Mouse (Mus musculus) frontal cortex, adult (tissue): ENCODE data around the gene Tenm2.

ENCODE experiments used
- ATAC-seq: cut with Nextera tagmentation; 2 replicates; pipeline ENCODE4 v1.9.2; 2017; ENCODE audit warnings: mild to moderate bottlenecking, moderate library complexity, mixed read lengths; ENCODE audit not compliant: low TSS enrichment

The Tenm2 gene

DNA sequence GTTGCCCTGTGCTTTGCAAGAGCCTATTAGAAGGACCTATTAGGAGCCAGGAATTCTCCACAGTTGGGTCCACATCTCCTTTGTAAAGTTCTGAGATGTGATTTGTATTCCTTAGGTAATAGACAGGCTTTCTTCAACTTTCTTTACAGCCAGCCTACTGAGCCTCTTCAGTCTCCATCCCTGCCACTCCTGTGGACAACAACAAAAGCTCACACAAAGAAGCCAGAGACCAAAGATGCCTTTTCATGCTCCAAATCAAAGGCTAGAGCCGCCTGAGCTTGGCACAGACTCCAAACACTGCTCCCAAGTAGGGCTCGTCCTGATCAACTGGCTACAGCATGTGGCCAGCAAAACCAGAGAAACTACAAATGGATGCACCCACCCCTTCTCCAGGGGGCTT lies 333.5 kb downstream of the Tenm2 start:
- no peak for ATAC-seq

DNA sequence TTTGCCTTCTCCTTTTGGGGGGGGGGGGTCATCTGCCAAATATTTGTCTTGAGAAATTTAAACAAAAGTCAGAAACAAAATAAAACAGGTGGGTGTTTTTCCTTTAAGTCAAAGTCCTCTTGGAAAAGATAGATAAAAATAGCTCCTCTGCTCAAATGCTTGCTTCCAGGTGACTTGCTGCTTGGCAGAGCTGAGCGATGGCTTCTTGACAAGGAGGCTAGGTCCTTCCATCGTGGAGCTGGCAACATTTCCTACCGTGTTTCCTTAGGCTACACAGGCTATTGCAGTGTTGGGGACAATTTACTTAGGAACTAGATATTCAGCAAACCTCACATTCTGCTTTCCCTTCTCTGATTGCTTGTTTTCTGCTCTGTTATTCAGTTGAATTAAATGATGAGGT lies 342.7 kb downstream of the Tenm2 start:
- no peak for ATAC-seq

DNA sequence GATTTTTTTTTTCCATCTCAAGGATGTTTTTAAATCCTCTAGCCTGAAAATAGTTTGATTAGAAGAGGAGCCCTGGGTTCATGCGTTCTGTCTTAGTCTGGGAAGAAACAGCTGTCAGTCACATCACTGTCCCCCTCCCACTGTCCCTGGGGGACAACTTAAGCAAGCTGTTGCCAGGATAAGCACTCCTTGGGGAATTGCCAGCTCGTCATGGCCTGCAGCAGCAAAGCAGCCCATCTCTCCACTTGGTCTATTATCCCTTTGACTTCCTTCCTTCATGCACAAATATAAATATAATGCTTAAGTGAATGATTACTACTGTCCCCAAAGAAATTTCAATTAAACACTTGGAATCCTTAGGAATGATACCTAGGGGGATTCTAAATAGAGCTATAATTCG lies 344.7 kb downstream of the Tenm2 start:
- no peak for ATAC-seq

DNA sequence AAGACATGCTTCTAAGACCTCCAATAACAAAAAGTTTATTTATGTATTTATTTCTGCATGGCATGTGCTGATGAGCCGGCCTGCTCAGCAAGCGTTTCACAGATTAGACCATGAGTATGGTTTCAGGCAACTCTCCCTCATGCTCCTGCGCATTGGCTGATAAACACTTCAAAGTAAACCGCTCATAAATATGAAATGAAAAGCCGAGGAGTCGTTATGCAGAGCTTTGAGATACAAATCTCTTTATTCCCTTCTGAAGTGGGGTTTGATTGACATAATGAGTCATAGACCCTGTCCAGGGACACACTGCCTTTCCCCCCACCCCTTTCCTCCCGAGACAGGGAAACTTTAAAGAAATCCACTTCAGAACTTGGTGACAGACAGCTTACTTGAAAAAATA lies 348.3 kb downstream of the Tenm2 start:
- no peak for ATAC-seq

DNA sequence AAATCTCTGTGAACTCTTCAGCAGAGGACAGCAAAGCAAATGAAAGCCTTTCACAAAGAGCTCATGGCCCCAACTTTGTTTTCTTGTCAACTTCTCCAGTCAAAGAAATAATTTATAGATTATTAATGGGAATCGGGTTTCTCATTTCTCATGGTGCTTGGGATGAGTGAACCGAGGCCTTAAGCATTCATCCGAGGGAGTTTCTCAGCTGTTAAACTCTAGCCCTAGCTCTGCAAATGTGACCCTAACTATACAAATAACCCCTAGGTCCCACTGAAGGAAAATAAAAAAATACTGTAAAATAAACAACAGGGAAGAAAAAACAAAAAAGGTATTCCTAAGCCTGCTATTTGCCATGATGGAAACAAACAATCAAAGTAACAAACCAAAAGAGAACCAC lies 349.6 kb downstream of the Tenm2 start:
- no peak for ATAC-seq

DNA sequence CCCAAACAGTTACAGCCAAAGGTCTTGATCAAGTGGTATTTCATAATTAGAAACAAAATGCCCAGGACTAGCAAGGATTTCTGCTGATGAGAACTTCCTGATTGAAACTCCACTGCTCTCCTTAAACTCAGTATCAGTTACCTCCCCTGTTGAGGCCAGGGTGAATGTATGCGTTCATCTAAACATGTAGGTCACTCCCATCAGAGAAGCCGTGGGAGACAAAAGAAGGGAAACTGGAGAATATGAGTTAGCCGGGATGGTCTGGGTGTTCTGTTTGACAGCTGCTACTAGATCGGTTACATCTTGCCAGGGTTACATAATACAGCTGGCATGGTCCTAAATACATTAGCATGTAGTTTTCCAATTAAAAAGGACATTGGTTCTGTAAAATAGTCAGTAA lies 362.8 kb downstream of the Tenm2 start:
- peak; percentile 82 for ATAC-seq

DNA sequence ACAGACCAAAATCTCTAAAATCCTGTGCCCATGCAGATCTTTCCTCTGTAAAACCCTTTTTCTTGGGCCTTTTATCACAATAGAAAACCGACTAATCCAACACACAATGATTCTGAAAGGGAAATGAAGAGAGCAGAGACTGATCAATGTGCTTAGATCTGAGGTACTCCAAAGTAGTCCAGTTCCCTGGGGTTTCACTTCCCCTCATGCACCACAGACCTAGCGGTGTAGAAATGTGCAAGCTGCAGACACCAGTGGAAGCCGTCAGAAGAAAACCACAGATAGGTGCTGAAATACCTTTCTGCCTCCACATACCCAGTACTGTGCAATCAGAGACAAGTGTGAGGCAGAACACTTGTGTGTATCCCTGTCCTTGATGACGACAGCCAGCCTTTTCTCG lies 365.2 kb downstream of the Tenm2 start:
- no peak for ATAC-seq

DNA sequence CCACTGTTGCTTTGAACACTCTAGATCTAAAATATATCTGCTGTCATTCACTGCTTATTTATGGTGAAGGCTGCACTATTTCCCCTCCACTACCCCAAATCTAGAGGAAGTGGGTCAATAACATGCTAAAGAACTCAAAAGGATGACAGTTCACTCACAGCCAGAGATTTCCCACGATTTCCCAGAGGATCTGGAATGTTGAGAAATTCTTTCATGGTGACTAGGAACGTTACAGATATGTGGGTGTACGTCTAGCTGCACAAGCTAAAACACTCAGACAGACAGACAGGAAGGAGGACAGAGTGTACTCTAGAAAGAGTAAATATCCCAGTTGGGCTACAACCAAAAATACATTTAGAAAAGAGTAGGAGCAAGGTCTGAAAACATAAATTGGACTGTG lies 384.1 kb downstream of the Tenm2 start:
- peak; percentile 80 for ATAC-seq

DNA sequence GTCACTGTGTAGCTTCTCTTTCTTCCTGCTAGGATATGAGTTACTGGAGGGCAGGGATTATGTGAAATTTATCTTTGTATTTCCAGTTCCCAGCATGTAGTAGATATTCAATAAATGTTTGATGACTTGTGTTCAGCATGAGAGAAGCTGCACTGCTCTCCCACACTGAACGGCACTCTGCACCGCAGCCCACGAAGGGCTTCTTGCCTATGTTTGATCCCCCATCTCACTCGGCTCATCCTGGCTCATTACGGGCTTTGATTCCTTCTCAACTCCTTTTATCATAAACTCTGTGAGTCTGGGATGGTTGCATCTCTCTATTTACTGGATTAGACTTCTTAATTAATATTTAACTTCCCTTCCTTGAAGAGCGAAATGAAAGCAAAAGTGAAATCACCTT lies 388.3 kb downstream of the Tenm2 start:
- no peak for ATAC-seq

DNA sequence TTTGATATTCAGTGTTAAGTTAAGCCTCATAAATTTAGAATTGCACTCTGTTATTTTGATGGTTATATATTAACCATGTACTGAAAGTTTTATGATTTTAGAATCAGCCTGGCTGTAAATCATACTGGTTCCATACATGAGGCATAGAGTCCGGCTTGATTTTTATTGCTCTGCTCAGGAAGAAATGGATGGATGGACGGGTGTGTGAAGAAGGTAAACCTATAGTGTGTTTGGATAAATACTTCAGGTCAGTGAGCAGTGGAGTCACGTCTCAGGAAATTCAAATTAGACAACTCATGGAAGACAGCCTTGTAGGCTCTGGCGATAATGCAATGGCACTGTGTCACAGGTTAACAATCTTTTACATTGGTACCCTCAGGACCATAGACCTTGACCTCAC lies 402.9 kb downstream of the Tenm2 start:
- no peak for ATAC-seq

DNA sequence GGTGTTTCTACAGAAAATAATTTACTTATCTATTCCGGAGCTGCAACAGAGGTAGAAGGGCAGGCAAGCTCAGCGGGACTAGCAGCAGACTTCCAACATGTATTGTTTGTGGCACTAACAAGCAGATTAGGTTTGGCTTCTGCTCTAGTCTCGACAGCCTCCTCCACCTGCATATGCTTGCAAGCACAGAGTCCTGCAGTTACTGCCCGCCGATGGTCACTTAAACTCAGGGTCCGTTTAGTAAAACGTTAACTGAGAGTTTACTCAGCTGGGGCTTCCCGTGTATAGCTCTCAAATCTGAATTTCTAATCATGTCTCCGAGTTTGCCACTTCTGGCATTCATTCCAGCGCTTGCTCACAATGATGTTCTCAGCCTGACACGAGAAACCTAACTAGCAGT lies 404.3 kb downstream of the Tenm2 start:
- no peak for ATAC-seq

DNA sequence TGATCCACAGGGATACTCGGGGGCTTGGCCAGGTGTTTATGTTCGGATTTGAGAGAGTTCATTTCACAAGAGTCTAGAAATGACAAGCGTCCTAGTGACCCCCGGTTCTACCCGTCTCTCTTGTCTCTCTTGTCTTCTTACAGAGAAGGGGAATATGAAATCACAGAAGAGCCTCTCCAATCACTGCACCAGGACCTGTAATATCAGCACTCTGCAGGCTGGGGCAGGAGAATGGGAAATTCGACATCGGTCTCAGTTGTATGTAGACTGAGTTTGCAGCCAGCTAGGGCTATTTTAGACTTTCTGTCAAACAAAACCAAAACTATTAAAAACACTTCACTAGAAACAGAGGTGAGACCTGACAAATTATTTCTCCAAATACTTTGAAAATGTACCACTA lies 411.1 kb downstream of the Tenm2 start:
- peak; percentile 86 for ATAC-seq

DNA sequence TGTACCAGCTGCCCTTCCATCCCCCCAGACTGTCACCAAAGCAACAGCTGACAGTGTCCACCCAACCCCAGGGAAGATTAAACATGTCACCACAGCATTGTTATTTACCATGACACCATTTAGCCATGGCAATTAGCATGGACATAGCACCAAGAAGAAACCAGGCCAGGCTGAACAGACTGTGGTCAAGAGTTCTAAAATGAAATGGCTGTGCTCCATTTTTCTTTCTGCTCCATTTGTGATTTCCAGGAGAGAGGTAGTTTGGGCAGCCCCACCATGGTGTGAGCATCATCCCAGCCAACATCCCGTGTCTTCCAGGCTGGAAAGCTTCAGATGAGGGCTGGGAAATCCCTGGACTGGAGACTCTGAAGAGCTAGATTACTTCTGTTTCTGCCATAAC lies 431.1 kb downstream of the Tenm2 start:
- no peak for ATAC-seq

DNA sequence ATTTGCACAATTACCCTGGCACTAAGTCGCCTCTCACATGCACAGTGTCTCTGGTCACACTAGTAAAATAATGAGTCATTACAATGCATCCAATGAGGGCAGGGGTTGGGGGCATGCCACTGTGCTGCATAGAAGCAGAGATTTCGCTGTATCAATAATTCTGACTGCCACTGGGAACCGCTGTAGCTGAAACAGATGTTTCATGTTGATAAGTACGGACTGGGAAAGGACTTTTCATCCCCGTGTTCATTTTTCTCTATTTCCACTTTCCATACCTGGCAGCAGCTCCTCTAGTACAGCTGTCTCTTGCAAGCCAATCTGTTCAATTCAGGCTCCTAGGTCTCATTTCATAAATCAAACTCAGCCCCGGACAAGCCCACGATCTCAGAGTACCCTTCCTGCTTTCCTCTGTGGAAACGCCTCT lies 433.5 kb downstream of the Tenm2 start:
- peak; percentile 68 for ATAC-seq

DNA sequence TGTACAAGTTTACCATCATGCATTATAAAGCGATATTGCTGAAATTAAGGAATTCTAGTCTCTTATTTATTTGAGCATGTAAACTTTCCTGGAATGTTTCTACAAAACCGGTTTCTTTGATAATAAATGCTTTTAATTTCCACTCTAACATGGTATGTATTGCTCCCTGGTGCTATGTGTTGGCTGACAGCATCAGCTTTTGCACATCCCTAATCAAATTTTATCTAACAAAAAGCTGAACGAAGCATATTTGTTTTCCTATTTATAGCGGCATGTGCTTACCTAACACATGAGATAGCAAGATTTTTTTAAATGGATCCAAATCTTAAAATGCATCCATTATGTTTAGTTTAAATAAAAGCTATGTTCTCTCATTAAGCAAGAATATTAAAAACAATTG lies 434.1 kb downstream of the Tenm2 start:
- no peak for ATAC-seq

DNA sequence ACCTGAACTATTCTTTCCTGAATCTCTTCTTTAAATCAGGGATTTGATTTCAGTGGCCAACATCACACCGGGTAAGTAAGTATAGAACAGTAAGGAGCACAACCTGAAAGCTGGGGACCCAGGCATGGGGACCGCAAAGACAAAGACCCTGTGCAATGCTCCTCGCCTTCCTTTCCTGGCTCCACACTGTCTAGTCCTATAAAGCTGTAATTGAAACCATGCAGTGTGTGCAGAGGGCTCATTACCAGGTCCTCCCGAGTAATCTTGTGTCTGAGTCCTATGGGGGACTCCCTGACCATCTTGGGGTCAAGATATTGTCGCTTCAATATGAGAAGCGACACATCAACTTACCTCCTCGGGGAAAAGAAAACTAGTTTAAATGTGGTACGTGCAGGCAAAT lies 436.4 kb downstream of the Tenm2 start:
- ATAC-seq, result no peak

DNA sequence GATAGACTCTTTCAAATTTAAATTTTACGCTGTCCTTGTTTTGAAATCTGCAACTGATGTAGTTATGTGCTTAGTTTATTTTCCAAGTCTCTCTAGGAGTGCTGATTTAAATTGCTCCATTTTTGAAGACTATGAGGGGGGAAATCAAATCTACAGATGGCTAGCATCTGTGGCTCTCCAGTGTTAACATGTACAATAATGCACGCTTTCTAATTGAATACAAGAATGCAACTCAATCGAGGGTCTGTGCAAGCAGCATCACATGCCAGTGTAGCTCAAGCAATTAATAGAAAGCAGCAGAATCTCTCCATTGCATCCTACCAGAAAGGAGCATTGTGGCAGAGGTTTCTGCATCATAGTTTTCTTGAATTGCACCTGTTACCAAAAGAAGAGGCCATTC lies 477.8 kb downstream of the Tenm2 start:
- no peak for ATAC-seq

DNA sequence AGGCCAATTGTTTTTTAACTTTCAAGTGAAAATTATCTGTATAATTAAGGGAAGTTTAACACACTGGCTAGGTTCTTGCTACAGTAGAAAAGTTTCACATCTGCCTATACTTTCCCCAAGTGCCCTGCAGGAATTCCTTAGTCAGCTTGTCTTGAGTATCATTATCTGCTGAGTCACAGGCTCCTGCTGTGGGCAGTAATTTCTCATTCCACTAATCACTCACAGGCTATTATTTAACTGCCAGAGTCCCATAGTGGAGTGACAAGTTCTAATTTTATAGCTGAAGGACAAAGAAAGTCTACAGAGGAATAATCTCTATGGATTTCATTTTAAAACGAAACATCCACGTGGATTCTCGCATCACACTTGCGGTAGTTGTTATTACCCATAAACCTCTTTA lies 489.5 kb downstream of the Tenm2 start:
- no peak for ATAC-seq

DNA sequence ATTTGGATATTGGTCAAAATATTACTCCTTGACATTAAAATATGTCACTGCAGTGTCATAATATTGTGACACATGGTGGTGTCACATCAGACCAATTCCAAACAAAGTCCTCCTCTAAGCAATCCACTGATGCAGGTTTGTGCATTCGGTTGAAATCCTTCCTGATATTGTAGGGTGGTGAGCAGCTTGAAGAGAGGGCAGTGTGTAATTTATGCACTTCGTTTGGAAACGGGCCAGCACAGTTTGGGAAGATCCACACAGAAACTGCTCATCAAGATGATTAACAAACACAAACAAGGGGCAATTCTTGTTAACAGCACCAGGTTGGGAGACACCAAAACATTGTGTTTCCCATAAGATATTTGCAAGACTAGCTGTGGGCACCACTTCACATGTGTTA lies 508.0 kb downstream of the Tenm2 start:
- ATAC-seq, result peak; percentile 41; the same call in 1 of the 2 replicates

DNA sequence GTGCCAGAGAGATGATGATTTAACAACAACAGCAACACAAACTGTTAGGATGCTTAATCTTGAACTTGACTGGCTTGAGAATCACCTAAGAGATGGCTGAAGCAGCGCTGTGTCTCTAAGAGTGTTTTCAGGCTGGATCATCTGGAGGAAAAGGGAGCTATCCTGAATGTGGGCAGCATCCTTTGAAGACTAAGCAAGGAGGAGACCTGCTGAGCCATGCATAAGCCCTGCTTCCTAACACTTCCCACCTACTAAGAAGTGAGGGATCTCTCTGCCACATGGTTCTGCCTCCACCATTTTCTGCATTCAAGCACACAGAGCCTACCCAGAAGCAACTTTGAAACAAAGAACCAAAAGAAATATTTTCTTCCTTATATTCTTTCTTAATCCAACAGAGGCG lies 532.9 kb downstream of the Tenm2 start:
- ATAC-seq, result peak; percentile 86

DNA sequence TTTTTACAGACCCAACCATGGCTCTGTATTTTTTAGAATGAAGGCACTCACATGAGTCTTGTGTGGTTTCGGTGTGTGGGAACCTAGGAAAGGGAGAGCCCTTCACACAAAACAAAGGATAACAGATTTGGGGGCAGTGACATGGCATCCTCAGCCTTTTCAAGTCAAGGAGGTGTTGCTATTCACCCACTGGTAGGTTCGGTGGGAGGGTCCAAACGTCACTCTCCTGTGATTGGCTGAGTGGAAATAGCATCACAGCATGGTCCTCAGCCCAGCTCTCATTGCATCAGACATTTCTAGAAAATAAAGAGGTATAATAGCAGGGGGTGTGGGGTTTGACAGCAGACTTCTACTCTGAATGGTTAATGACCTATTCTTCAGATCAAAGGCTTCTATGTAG lies 534.8 kb downstream of the Tenm2 start:
- ATAC-seq, result no peak

DNA sequence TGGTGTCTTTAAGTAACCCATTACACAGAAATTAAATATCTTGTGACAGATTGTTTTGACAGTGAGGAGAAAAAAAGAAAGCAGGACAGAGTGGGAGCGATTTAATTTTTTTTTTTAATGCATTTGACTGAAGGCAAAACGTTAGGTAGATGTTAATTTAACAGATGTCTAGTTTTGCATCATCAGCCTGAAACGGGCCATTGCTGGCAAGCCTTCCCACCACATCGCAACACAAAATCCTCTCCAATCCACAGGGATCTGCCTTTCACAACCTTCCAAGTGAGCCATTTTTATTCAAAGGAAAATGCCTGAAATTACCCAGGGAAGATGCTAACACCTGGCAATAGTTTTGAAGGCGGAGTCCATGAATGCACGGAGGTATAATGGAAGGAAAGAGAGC lies 535.6 kb downstream of the Tenm2 start:
- ATAC-seq, result peak; percentile 47

DNA sequence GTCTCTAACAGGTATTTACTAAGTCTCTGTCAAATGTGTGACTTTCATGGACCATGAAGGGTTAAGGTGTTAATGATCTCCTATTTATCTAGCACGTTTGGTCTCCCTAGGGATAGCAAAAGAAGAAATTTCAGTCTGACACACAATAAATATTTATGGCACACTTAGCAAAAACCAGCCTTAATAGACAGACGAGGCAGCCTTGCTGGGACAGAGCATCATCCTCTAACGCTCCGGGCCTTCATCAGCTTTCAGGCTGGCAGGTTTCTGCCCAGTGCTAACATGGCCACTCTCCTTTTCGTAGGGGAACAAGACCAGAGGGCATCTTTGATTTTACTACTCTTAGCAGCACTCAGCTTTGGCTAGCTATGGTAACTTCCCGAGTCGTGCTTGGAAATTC lies 537.5 kb downstream of the Tenm2 start:
- no peak for ATAC-seq

DNA sequence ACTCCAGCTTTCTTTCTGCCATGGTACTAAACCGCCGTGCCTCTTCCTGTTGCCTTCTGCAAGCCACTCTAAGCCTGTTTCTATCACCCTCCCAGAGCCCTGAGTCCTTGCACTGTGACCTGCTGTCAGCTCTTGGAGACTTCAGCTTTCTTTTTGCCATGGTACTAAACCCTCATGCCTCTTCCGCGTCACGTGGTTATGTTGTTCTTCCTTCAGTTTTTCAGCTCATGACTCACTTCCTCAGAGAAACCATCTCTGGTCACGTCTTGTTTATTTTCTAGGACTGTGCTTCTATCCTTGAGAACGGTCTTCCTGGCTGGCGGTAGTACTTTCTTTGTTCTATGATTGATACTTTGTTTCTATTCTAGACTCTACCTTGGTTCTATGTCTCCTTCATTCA lies 537.9 kb downstream of the Tenm2 start:
- no peak for ATAC-seq

DNA sequence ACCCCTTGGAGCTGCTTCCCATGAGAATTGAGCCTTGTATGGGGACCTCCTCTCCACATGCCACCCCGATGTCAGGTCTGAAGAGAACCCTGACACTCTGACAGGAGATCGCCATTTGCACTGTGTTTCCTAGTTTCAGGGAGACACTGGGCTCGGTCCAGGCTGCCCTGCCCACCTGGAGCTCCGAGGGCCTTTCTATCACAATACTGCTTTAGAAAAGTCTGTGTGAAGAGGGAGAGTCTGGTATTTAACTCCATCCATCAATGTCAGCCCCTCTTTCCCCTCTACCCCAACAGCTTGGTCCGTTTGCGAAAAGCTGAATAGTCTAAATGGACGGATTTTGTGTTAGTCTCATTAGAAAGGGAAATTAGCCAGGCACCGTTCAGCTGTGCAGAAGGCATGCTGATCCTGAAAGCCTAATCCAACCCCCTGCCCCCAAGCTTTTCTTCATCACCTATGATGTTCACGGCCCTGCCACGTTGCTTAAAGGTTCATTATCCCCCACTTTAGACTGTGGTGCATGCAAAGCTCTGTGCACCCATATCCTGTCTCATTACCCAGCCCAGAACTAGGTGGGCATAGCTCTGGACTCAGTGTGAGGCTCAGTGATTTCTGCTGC lies 538.6 kb downstream of the Tenm2 start:
- no peak for ATAC-seq
